ENCODE assay signal across 10 mouse cellular contexts in genomic region chr13:54737488-54738212, GRCm38 (mm10). TPM values are rescaled to one million over a fixed set of nuclear protein-coding genes. Genes with fewer than 3 reads are reported as not detected.
DNase-seq lines count a peak whose midpoint lies in the region; ATAC-seq and TF ChIP-seq lines count a peak whose summit lies in the region.
"Had no signal": no experiment of that assay in that cellular context is flagged by ENCODE, and none has a peak within 500 bp of the region (broad histone marks: within the 10 kb centered on the region; RNA-seq: fewer than 3 reads in every experiment).

No protein-coding gene starts in this region.

- peaks cover 63% of the 10 kb centered on the region for H3K27me3 ChIP-seq in embryonic facial prominence, embryonic 10.5 days (replicated peaks; ENCODE audit: low read depth, poor library complexity, severe bottlenecking)
- peaks cover 20% of the 10 kb centered on the region; the same call in 1 of the 2 replicates for H3K27me3 ChIP-seq in hindbrain, embryonic 14.5 days (ENCODE audit: control insufficient read depth, insufficient read depth, low read length)
- H3K27me3 ChIP-seq in midbrain, embryonic 12.5 days: peaks cover 54% of the 10 kb centered on the region

- H3K4me3 ChIP-seq in ES-E14 (ENCODE audit: insufficient read depth in 1 of 2, low read depth in 1 of 2, low read length in 2 of 2, poor library complexity in 1 of 2, severe bottlenecking in 1 of 2): peak overlapping the region; percentile 74 to 82
- H3K4me3 ChIP-seq in embryonic facial prominence, embryonic 10.5 days: peak overlapping the region; percentile 54
- H3K4me3 ChIP-seq in hindbrain, embryonic 14.5 days (replicated peaks; ENCODE audit: low read length): peak overlapping the region; percentile 14
- peak overlapping the region; percentile 29 for H3K4me3 ChIP-seq in midbrain, embryonic 12.5 days

- H3K4me1 ChIP-seq in ES-E14 (ENCODE audit: control insufficient read depth in 2 of 2, insufficient read depth in 2 of 2, low read length in 2 of 2, poor library complexity in 1 of 2): 0 out of 4 replicates have a peak, but pooled peaks cover 0 to 4% of the 10 kb centered on the region in 2 experiments
- peaks cover 30% of the 10 kb centered on the region for H3K4me1 ChIP-seq in embryonic facial prominence, embryonic 10.5 days
- no peaks in the 10 kb centered on the region; the same call in 1 of the 2 replicates for H3K4me1 ChIP-seq in hindbrain, embryonic 14.5 days (replicated peaks; ENCODE audit: control insufficient read depth, insufficient read depth, low read length)
- H3K4me1 ChIP-seq in midbrain, embryonic 12.5 days: peaks cover 19% of the 10 kb centered on the region

- peak overlapping the region; percentile 42 for H3K4me2 ChIP-seq in hindbrain, embryonic 14.5 days (replicated peaks)
- peak overlapping the region; percentile 44 for H3K4me2 ChIP-seq in midbrain, embryonic 12.5 days (replicated peaks)

- intact Hi-C loops in gastrocnemius, postnatal 36 days (cut with DNase I): no loop called here
- intact Hi-C loops in left cerebral cortex, postnatal 36 days (cut with DNase I): no loop called here

- 0 out of 2 replicates have a peak, but pooled peaks have one; percentile 46 for ATAC-seq in hindbrain, embryonic 14.5 days (ENCODE audit: low FRiP score)
- ATAC-seq in midbrain, embryonic 12.5 days (ENCODE audit: low FRiP score, low read depth): peak; percentile 62; the same call in 1 of the 2 replicates

- in situ Hi-C loops in ES-E14 (cut with MboI; ENCODE audit: low sequenced_read_pairs in 2 of 2, unreplicated experiment in 2 of 2): no loop called here

- H3K27ac ChIP-seq in ES-E14 (ENCODE audit: insufficient read depth, low read depth, low read length, poor library complexity, severe bottlenecking): no peak overlapping the region
- no peak overlapping the region for H3K27ac ChIP-seq in embryonic facial prominence, embryonic 10.5 days (replicated peaks)
- H3K27ac ChIP-seq in hindbrain, embryonic 14.5 days: no peak overlapping the region
- H3K27ac ChIP-seq in midbrain, embryonic 12.5 days (replicated peaks): no peak overlapping the region

- H3K36me3 ChIP-seq in ES-E14 (ENCODE audit: control insufficient read depth, insufficient read depth, low read length, poor library complexity, severe bottlenecking): no peaks in the 10 kb centered on the region
- H3K36me3 ChIP-seq in embryonic facial prominence, embryonic 10.5 days (replicated peaks): peaks cover 10% of the 10 kb centered on the region
- peaks cover 69% of the 10 kb centered on the region for H3K36me3 ChIP-seq in hindbrain, embryonic 14.5 days (replicated peaks; ENCODE audit: control insufficient read depth, insufficient read depth)
- peaks cover 47% of the 10 kb centered on the region for H3K36me3 ChIP-seq in midbrain, embryonic 12.5 days

- 2% methylated on average over 87 of the region's 87 CpGs for WGBS in embryonic facial prominence, embryonic 10.5 days
- WGBS in hindbrain, embryonic 14.5 days: 3% methylated on average over 73 of the region's 87 CpGs
- under 1% methylated on average over 65 of the region's 87 CpGs for WGBS in midbrain, embryonic 12.5 days

- H3K9ac ChIP-seq in ES-E14 (ENCODE audit: insufficient read depth, low read depth, low read length, poor library complexity, severe bottlenecking): peak overlapping the region; percentile 77
- peak overlapping the region; percentile 39 for H3K9ac ChIP-seq in hindbrain, embryonic 14.5 days
- peak overlapping the region; percentile 53 for H3K9ac ChIP-seq in midbrain, embryonic 12.5 days (replicated peaks)

- DNase-seq in gastrocnemius, postnatal 10 days: peak; percentile 23
- DNase-seq in gastrocnemius, postnatal 36 days: no peak
- no peak for DNase-seq in ES-E14 (ENCODE audit: low read depth, low spot score)
- peak; percentile 69 for DNase-seq in embryonic facial prominence, embryonic 10.5 days (ENCODE audit: low spot score)
- peak; percentile 46 for DNase-seq in hindbrain, embryonic 14.5 days (ENCODE audit: low spot score)
- DNase-seq in left cerebral cortex, postnatal 36 days (ENCODE audit: low spot score in 2 of 2): no peak
- no peak for DNase-seq in frontal cortex, postnatal 14 days (ENCODE audit: low spot score in 2 of 2)

- no peaks in the 10 kb centered on the region for H3K9me3 ChIP-seq in ES-E14 (ENCODE audit: control insufficient read depth, insufficient read depth, low read depth, low read length)
- H3K9me3 ChIP-seq in embryonic facial prominence, embryonic 10.5 days: no peaks in the 10 kb centered on the region
- H3K9me3 ChIP-seq in hindbrain, embryonic 14.5 days (ENCODE audit: control insufficient read depth, low read length): no peaks in the 10 kb centered on the region
- H3K9me3 ChIP-seq in midbrain, embryonic 12.5 days: no peaks in the 10 kb centered on the region

TF ChIP-seq in ES-E14, 5 proteins besides CTCF, POLR2A, EP300 and RAD21:
- TF ChIP-seq ZNF384 (IDR thresholded peaks at IDR 0.05; ENCODE audit: low read depth, low read length) (no peak), ZC3H11A (IDR thresholded peaks at IDR 0.05; ENCODE audit: borderline replicate concordance, low read depth, low read length) (no peak), HCFC1 (IDR thresholded peaks at IDR 0.05; ENCODE audit: borderline replicate concordance, insufficient read depth, low read length) (no peak), MAFK (IDR thresholded peaks at IDR 0.05; ENCODE audit: insufficient read depth, low read depth, low read length) (no peak), CHD2 (IDR thresholded peaks at IDR 0.05; ENCODE audit: low read depth, low read length) (no peak)

RNA-seq across cellular contexts. Expression of gene Gprin1, which starts 12.0 kb away (rescaled TPM):
- under 1 TPM; 0.47 to 0.63 TPM for total RNA-seq in gastrocnemius, postnatal 10 days (2021)
- not detected for total RNA-seq in gastrocnemius, postnatal 36 days (2021)
- 0.37 and 0.58 TPM in 2 replicates for total RNA-seq in ES-E14 (2012; rRNA removed)
- 0.66 and 0.94 TPM in 2 replicates for polyA plus RNA-seq in embryonic facial prominence, embryonic 10.5 days (2016; fragmentation: Nextera tagmentation; extraction: Ambion mirVana)
- 23.5 and 31.6 TPM in 2 replicates for polyA plus RNA-seq in hindbrain, embryonic 14.5 days (2014; fragmentation: Nextera tagmentation; extraction: Ambion mirVana)
- 12.6 and 16.7 TPM in 2 replicates for polyA plus RNA-seq in midbrain, embryonic 12.5 days (2016; fragmentation: Nextera tagmentation; extraction: Ambion mirVana)
- total RNA-seq in left cerebral cortex, postnatal 36 days (2021): 100 to 1,000 TPM; 127 to 128 TPM
- total RNA-seq: CH12.LX; heart, postnatal 14 days had no signal

RNA-seq across cellular contexts. Expression of gene Sncb, which starts 28.7 kb away (rescaled TPM):
- 1 to 10 TPM in 1 of 2 experiments, under 1 TPM in 1; 0.40 to 1.1 TPM for total RNA-seq in gastrocnemius, postnatal 10 days (2021)
- not detected for total RNA-seq in gastrocnemius, postnatal 36 days (2021)
- 0.16 TPM in 1 of 2 replicates, not detected in the other for total RNA-seq in ES-E14 (2012; rRNA removed)
- polyA plus RNA-seq in embryonic facial prominence, embryonic 10.5 days (2016; fragmentation: Nextera tagmentation; extraction: Ambion mirVana): 0.79 and 1.3 TPM in 2 replicates
- polyA plus RNA-seq in hindbrain, embryonic 14.5 days (2014; fragmentation: Nextera tagmentation; extraction: Ambion mirVana): 78.0 and 103 TPM in 2 replicates
- 1.4 and 2.2 TPM in 2 replicates for polyA plus RNA-seq in midbrain, embryonic 12.5 days (2016; fragmentation: Nextera tagmentation; extraction: Ambion mirVana)
- 1,000 to 10,000 TPM in 1 of 2 experiments, 100 to 1,000 TPM in 1; 882 to 1,002 TPM for total RNA-seq in left cerebral cortex, postnatal 36 days (2021)
- total RNA-seq: CH12.LX; heart, postnatal 14 days had no signal

RNA-seq across cellular contexts. Expression of gene Cdhr2, which starts 36.4 kb away (rescaled TPM):
- under 1 TPM in 1 of 2 experiments, not detected in 1; 0.07 TPM for total RNA-seq in gastrocnemius, postnatal 10 days (2021)
- total RNA-seq in gastrocnemius, postnatal 36 days (2021): not detected
- total RNA-seq in ES-E14 (2012; rRNA removed): 0.31 and 0.69 TPM in 2 replicates
- 0.05 and 0.15 TPM in 2 replicates for polyA plus RNA-seq in embryonic facial prominence, embryonic 10.5 days (2016; fragmentation: Nextera tagmentation; extraction: Ambion mirVana)
- 0.14 and 0.16 TPM in 2 replicates for polyA plus RNA-seq in hindbrain, embryonic 14.5 days (2014; fragmentation: Nextera tagmentation; extraction: Ambion mirVana)
- polyA plus RNA-seq in midbrain, embryonic 12.5 days (2016; fragmentation: Nextera tagmentation; extraction: Ambion mirVana): 0.04 and 0.10 TPM in 2 replicates
- under 1 TPM; 0.27 TPM for total RNA-seq in left cerebral cortex, postnatal 36 days (2021)
- total RNA-seq: CH12.LX; heart, postnatal 14 days had no signal

RNA-seq across cellular contexts. Expression of gene Rnf44, which starts 43.9 kb away (rescaled TPM):
- 10 to 100 TPM; 32.5 to 35.3 TPM for total RNA-seq in gastrocnemius, postnatal 10 days (2021)
- total RNA-seq in gastrocnemius, postnatal 36 days (2021): 10 to 100 TPM; 21.7 to 27.2 TPM
- total RNA-seq in ES-E14 (2012; rRNA removed): 60.3 and 66.5 TPM in 2 replicates
- 87.6 and 105 TPM in 2 replicates for polyA plus RNA-seq in embryonic facial prominence, embryonic 10.5 days (2016; fragmentation: Nextera tagmentation; extraction: Ambion mirVana)
- 75.9 and 80.7 TPM in 2 replicates for polyA plus RNA-seq in hindbrain, embryonic 14.5 days (2014; fragmentation: Nextera tagmentation; extraction: Ambion mirVana)
- polyA plus RNA-seq in midbrain, embryonic 12.5 days (2016; fragmentation: Nextera tagmentation; extraction: Ambion mirVana): 109 and 110 TPM in 2 replicates
- total RNA-seq in left cerebral cortex, postnatal 36 days (2021): 100 to 1,000 TPM; 160 to 179 TPM

RNA-seq across cellular contexts. Expression of gene Eif4e1b, which starts 46.1 kb away (rescaled TPM):
- not detected for total RNA-seq in gastrocnemius, postnatal 10 days (2021)
- not detected for total RNA-seq in gastrocnemius, postnatal 36 days (2021)
- total RNA-seq in ES-E14 (2012; rRNA removed): 0.37 and 0.54 TPM in 2 replicates
- not detected in 2 replicates for polyA plus RNA-seq in embryonic facial prominence, embryonic 10.5 days (2016; fragmentation: Nextera tagmentation; extraction: Ambion mirVana)
- polyA plus RNA-seq in hindbrain, embryonic 14.5 days (2014; fragmentation: Nextera tagmentation; extraction: Ambion mirVana): not detected in 2 replicates
- polyA plus RNA-seq in midbrain, embryonic 12.5 days (2016; fragmentation: Nextera tagmentation; extraction: Ambion mirVana): not detected in 2 replicates
- total RNA-seq in left cerebral cortex, postnatal 36 days (2021): not detected
- total RNA-seq: CH12.LX; heart, postnatal 14 days had no signal

Comparison
In these comparisons a context has a peak if more than half of its experiments do, and no peak if none do; other contexts are left out.
1. DNase-seq: peak in gastrocnemius, postnatal 10 days (single experiment), embryonic facial prominence, embryonic 10.5 days (single experiment) and hindbrain, embryonic 14.5 days (single experiment); none in gastrocnemius, postnatal 36 days (0 of 2), ES-E14 (single experiment), left cerebral cortex, postnatal 36 days (0 of 2) and frontal cortex, postnatal 14 days (0 of 2).
2. H3K4me3 ChIP-seq: peak in every context shown above with its lines; median percentile 78 in ES-E14; 54 in embryonic facial prominence, embryonic 10.5 days; 29 in midbrain, embryonic 12.5 days; 14 in hindbrain, embryonic 14.5 days.
3. RNA of gene Gprin1, which starts 12.0 kb away (total RNA-seq): 127 to 128 TPM in left cerebral cortex, postnatal 36 days; 0.47 to 0.63 TPM in gastrocnemius, postnatal 10 days, 0.37 to 0.58 TPM in ES-E14 and not detected in gastrocnemius, postnatal 36 days; every median in the first group is over 10 times any median in the second.
4. RNA of gene Sncb, which starts 28.7 kb away (total RNA-seq): 882 to 1,002 TPM in left cerebral cortex, postnatal 36 days; 0.40 to 1.1 TPM in gastrocnemius, postnatal 10 days, 0.16 TPM in ES-E14 and not detected in gastrocnemius, postnatal 36 days; every median in the first group is over 100 times any median in the second.
5. Peak in every context shown above with its lines, with median percentiles within 50 percentile points of each other: H3K9ac ChIP-seq.